Mouse (Mus musculus) liver, adult (tissue): ENCODE data around the gene Cfap206.

Source experiments
- GATA4 ChIP-seq: IDR thresholded peaks from 2 replicates; pipeline ENCODE4 v1.6.1; 2014; ENCODE audit warnings: mild to moderate bottlenecking, low read length; ENCODE audit not compliant: insufficient replicate concordance

Gene Cfap206

GRCm38 (mm10) chr4:34686874-34687567 lies 43.0 kb downstream of the Cfap206 start, which contains the start of gene Slc35a1:
Slc35a1 (minus strand) TSS chr4:34687438.
- TF ChIP-seq GATA4: peak; percentile 52; the same call in 1 of the 2 replicates

- TF ChIP-seq GATA4: no peak
Measured at GRCm38 (mm10) chr4:34680530-34680929, 49.5 kb downstream of the Cfap206 start.

- TF ChIP-seq GATA4: no peak
Measured at GRCm38 (mm10) chr4:34673721-34674120, 56.3 kb downstream of the Cfap206 start.

- no peak for TF ChIP-seq GATA4
Measured at GRCm38 (mm10) chr4:34667923-34668322, 62.1 kb downstream of the Cfap206 start.

- TF ChIP-seq GATA4: no peak
Measured at GRCm38 (mm10) chr4:34661927-34662326, 68.1 kb downstream of the Cfap206 start.

- TF ChIP-seq GATA4: no peak
Measured at GRCm38 (mm10) chr4:34661514-34661913, 68.5 kb downstream of the Cfap206 start.

GRCm38 (mm10) chr4:34659012-34659411 lies 71.0 kb downstream of the Cfap206 start:
- TF ChIP-seq GATA4: no peak

GRCm38 (mm10) chr4:34656101-34656500 lies 73.9 kb downstream of the Cfap206 start:
- no peak for TF ChIP-seq GATA4

GRCm38 (mm10) chr4:34653179-34653578 lies 76.8 kb downstream of the Cfap206 start:
- no peak for TF ChIP-seq GATA4

- no peak for TF ChIP-seq GATA4
Measured at GRCm38 (mm10) chr4:34644779-34645178, 85.2 kb downstream of the Cfap206 start.

- no peak for TF ChIP-seq GATA4
Measured at GRCm38 (mm10) chr4:34640731-34641130, 89.3 kb downstream of the Cfap206 start.

- no peak for TF ChIP-seq GATA4
Measured at GRCm38 (mm10) chr4:34639745-34640364, 90.2 kb downstream of the Cfap206 start.
